Mouse (Mus musculus): Measurements from ENCODE around the gene Gm5483.
"Not testable (repeated sequence)": the region's sequence is repeated elsewhere in the genome, so short reads cannot be mapped to it uniquely, and the experiment has no call there.

Gm5483 gene

DNA sequence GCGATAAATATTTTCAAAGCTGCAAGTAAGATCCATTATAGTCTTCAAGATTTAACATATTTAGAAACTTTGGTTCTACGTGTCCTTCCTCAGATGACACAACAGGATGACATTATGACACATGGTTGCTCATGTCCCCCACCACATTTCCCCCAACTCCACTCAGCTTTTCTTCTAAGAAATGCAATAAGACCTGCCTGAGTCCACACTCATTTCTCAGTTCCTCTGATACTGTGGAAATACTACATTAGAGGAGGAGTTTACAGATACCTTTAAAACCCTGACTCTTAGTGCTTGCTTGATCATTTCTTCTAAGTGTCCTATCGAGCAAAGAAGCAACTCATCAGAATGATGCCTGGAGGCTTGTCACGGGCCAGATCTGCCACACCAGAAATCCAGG lies at the start of gene Gm5483:
Gene Gm5483 (plus strand): TSS at position 301 of the 400 bp plus-strand sequence.
- not testable (repeated sequence) for DNase-seq (ENCODE audit: low spot score)

DNA sequence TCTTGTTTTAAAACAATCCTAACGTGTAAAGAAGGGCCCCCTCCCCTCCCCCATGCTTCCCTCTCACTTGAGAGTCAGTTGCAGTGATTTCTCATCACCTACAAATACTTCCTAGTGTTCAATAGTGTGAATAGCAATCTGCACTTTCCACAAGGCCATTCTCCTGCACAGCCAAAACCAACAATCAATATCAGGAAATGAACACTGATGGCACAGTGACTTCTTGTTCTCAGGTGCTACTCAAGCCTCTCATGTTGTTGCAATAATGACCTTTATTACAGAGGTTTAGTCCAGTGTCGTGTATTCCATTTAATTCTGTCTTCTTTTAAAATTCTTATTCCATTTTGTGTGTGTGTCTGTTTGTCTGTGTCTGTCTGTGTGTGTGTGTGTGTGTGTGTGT lies 45.8 kb upstream of the Gm5483 start:
- no peak for DNase-seq (ENCODE audit: low spot score)

DNA sequence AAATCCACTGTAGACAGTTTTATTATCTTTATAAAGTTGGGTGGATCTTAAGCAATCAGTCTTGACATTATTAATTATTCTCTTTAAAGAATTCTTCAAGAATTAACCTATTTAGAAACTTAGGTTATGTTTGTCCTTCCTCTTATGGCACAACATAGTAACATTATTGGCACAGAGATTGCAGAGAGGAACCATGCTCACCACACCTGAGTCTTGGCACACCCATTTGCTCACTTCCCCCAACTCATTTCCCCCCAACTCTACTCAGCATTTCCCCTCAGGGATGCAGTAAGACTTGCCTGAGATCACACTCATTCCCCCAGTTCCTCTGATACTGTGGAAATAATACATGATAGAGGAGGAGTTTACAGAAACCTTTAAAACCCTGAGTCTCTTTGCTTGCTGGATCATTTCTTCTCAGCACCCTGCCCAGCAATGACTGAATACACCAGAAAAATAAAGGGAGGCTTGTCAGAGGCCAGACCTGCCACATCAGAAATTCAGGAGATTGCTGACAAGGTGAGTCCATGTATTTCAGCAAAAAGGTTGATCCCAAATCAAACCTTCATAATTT lies 27.5 kb upstream of the Gm5483 start, which contains the start of gene Stfa2l1:
Gene Stfa2l1 (plus strand): TSS at position 410 of the 574 bp plus-strand sequence.
- no peak for DNase-seq (ENCODE audit: low spot score)

DNA sequence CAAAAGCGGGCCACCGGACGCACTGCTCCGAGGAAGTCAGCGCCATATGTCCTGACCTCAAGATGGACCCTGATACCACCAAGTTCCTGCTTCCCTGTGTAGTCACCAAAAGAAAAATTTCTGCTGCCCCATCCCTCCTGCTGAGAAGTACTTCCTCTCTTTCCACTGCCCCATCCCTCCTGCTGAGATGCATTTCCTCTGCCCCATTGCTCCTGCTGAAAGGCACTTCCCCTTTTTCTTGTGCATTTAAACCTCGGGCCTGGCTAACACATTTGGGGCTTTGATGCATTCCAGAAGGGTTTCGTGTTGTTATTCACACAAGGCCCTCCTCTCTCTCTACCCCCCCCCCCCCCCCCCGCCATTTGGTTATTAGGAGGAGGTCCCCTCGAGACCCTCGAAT lies 16.2 kb upstream of the Gm5483 start:
- DNase-seq (ENCODE audit: low spot score) = not testable (repeated sequence)

DNA sequence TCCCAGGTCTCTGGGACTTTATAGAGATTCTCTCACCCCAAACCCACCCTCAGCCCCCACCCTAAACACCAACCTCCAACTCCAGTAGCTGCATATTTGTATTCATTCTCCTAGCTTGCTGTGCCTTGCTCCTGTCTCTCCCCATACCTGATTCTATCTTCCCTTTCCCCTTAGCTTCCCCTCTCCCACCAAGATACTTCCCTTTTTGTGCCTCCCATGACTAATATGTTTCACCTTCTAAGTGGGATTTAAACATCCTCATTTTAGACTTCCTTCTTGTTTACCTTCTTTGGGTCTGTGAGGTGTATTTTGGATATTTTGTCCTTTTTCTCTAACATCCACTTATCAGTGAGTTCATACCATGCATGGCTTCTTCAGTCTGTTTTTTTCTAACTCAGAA lies 7.9 kb upstream of the Gm5483 start:
- DNase-seq (ENCODE audit: low spot score) = no peak

DNA sequence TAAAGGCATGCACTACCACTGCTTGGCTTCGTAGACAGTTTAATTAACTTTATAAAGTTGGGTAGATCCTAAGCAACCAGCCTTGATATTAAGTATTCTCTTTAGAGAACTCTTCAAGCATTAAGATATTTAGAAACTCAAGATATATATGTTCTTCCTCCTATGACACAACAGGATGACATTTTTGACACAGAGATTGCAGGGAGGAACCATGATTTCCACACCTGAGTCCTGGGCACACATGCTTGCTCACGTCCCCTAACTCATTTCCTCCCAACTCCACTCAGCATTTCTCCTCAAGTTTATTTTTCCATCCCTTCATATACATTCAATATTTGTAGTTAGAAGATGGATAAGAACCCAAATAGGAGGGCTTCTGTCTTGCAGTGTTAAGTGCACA lies 4.1 kb upstream of the Gm5483 start:
- DNase-seq (ENCODE audit: low spot score) = no peak

DNA sequence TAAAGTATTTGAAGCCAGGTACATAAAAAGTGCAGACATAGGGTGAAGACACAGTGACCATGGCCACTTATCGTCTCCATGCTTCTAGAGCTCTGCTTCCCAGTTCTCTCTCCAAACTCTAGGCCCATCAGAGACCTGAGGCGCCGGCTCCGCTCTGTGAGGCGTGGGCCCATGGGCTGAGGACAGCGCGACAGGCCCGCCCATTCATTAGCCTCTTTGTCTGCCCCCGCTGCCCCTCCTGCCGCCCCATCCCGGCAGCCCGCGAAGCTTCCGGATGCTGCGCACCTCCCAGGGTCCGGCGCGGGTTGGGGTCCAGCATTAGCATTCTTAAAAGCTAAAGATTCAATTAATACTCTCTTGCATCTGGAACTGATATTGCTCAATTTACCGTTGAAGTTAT lies 15.2 kb downstream of the Gm5483 start:
- no peak for DNase-seq (ENCODE audit: low spot score)

DNA sequence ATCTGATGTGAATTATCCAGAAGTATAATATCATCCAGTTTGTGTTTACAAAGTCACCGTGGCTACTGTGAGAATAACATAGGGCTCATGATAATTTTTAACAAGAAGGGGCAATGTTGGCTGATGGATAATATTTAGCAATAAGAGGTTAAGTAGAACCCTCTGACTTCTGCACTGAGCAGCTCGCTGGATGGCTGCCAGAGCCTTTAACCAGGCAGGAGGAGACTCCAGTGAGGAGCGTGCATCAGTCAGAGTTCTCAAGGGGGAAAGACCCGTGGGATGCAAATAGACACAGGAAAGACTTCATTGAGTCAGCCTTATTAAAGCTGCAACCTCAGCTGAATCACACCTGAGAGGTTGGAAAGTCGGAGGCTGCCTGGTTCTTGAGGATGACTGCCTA lies 19.8 kb downstream of the Gm5483 start:
- no peak for DNase-seq (ENCODE audit: low spot score)

DNA sequence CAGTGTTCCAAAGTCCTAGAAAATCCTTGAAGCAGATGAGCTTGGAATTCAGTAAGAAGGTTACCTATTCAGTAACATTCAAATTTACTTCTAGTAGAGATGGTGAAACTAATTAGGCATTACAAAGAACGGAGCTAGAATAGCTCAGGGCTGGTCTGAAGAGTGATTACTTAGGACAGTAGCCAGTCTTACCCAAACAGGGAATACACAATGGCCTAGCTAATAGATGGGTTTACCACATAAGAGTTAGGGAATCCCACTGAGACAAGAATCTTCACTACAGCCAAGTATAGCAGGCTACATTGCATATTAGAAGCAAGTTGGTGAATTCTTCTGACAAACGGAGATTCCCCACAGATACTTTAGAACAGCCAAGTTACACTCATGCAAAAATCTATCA lies 21.7 kb downstream of the Gm5483 start:
- DNase-seq (ENCODE audit: low spot score) = not testable (repeated sequence)

DNA sequence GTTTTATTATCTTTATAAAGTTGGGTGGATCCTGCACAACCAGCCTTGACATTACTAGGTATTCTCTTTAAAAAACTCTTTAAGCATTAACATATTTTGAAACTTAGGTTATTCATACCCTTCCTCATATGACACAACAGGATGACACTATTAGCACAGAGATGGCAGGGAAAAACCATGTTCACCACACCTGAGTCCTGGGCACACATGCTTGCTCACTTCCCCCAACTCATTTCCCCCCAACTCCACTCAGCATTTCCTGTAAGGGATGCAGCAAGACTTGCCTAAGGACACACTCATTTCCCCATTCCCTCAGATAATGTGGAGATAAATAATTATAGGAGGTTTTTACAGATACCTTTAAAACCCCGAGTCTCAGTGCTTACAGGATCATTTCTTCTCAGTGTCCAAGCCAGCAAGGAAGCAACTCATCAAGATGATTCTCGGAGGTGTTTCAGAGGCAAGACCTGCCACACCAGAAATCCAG lies 26.0 kb downstream of the Gm5483 start, which contains the start of gene Gm5416:
Gene Gm5416 (plus strand): TSS at position 437 of the 487 bp plus-strand sequence.
- no peak for DNase-seq (ENCODE audit: low spot score)

DNA sequence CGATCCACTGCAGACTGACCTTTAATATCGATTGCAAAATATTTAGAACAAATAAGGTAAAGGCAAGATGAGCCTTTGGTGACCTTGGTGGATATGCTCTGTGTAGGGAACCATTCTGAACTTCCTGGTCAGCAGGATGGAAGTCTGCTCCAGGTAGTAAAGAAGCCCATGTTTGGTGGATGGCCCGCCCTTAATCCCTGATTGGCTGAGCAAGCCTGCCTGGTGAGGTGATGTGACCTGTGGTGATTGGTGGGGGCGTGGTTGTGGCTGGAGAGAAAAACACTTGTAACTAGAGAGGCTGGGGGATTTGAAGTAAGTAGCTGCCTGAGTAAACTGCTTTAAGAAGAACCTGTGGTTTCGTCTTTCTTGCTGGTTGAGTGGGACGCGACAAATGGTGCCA lies 37.2 kb downstream of the Gm5483 start, which contains the start of gene 2010005H15Rik:
Gene 2010005H15Rik (plus strand): TSS at position 301 of the 400 bp plus-strand sequence.
- not testable (repeated sequence) for DNase-seq (ENCODE audit: low spot score)

Measured in adipocyte (in vitro differentiated cells).